Mouse (Mus musculus) frontal cortex, postnatal 14 days (tissue): ENCODE data around the gene Rassf2.
A peak's percentile ranks its signal among the peaks of the same experiment; 100 is the strongest.

Experiments used
- DNase-seq, 2 experiments: peaks; one replicate each; pipeline ENCODE4 v3.0.0; 2022; ENCODE audit warnings: low spot score in 2 of 2

Rassf2 gene

GRCm38 (mm10) chr2:132034590-132035469 is 4.8 kb upstream of the Rassf2 start:
- DNase-seq = no peak

- DNase-seq = no peak
Measured at GRCm38 (mm10) chr2:132031364-132032095, 1.5 kb upstream of the Rassf2 start.

- peak in 1 of 2 experiments; percentile 29 for DNase-seq
Measured at GRCm38 (mm10) chr2:132030418-132031363, 633 bp upstream of the Rassf2 start.

GRCm38 (mm10) chr2:132028894-132029605 is 1.0 kb downstream of the Rassf2 start:
- DNase-seq = peak in 1 of 2 experiments; percentile 30

GRCm38 (mm10) chr2:132028107-132028506 is 2.0 kb downstream of the Rassf2 start:
- DNase-seq = no peak

- DNase-seq = no peak
Measured at GRCm38 (mm10) chr2:132027366-132027765, 2.7 kb downstream of the Rassf2 start.

- DNase-seq = no peak
Measured at GRCm38 (mm10) chr2:132024028-132024427, 6.0 kb downstream of the Rassf2 start.

- DNase-seq = no peak
Measured at GRCm38 (mm10) chr2:132022621-132023020, 7.4 kb downstream of the Rassf2 start.

GRCm38 (mm10) chr2:132021616-132022015 is 8.4 kb downstream of the Rassf2 start:
- DNase-seq = no peak

- DNase-seq = no peak
Measured at GRCm38 (mm10) chr2:132020991-132021541, 9.0 kb downstream of the Rassf2 start.

- DNase-seq = no peak
Measured at GRCm38 (mm10) chr2:132020420-132020819, 9.6 kb downstream of the Rassf2 start.

- DNase-seq = no peak
Measured at GRCm38 (mm10) chr2:132019372-132019811, 10.7 kb downstream of the Rassf2 start.

GRCm38 (mm10) chr2:132018156-132018555 is 11.9 kb downstream of the Rassf2 start:
- DNase-seq = no peak

- no peak for DNase-seq
Measured at GRCm38 (mm10) chr2:132017611-132018010, 12.4 kb downstream of the Rassf2 start.

- DNase-seq = no peak
Measured at GRCm38 (mm10) chr2:132016034-132016433, 14.0 kb downstream of the Rassf2 start.

GRCm38 (mm10) chr2:132013152-132013551 is 16.9 kb downstream of the Rassf2 start:
- no peak for DNase-seq

GRCm38 (mm10) chr2:132010781-132011180 is 19.3 kb downstream of the Rassf2 start:
- DNase-seq = no peak

- no peak for DNase-seq
Measured at GRCm38 (mm10) chr2:132008186-132008585, 21.9 kb downstream of the Rassf2 start.

GRCm38 (mm10) chr2:132007475-132007819 is 22.6 kb downstream of the Rassf2 start:
- DNase-seq = no peak

- peak; percentile 41 to 60 for DNase-seq
Measured at GRCm38 (mm10) chr2:132006561-132007474, 23.2 kb downstream of the Rassf2 start.
